Mouse (Mus musculus): Measurements from ENCODE around the gene Nkx2-1. TPM values are rescaled to one million over a fixed set of nuclear protein-coding genes. Genes with fewer than 3 reads are reported as not detected.

Nkx2-1 gene
- polyA plus RNA-seq, 1 experiment, result not detected

DNA sequence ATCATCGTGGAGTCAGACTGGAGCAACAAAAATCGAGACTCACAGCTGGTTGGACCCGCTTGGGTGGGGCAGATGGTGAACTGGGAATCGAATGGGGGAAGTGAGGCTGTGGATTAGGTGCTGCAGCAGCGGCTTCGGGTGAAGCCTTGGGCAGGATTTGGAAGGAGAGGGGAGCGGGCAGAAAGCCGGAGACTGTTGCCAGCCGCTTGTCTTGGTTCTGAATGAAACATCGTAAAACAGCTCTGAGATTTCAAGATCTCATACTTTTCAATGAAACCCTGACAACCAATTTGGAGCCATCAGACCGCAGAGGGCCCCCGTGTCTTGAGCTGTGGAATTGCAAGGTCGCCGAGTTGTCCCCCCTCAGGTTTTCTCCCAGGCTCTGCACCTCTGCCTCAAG lies 12.5 kb downstream of the Nkx2-1 start:
- no peak overlapping the region for H3K27ac ChIP-seq (ENCODE audit: insufficient read depth, low read length)

DNA sequence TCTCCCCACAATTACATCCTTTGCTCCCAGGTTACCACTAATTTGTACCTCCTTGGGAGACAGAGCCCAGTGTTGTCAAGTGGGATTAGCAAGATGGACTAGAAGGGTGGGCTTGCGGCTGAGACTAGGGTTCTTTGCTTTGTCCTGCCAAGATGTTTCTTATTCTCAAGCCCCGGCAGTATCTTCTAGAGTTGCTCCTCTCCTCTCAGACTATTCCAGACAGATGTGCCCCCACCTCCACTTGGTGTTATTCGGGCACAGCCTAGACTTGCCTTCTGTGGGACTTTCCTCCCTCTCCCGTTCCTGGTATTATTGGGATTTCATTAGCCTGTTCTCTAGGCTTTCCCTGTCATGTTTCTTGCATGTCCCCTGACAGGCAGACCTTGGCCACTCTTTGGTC lies 14.5 kb downstream of the Nkx2-1 start:
- no peak overlapping the region for H3K27ac ChIP-seq (ENCODE audit: insufficient read depth, low read length)
- no peak overlapping the region for H3K4me3 ChIP-seq (ENCODE audit: insufficient read depth, low read length)
- no peaks in the 10 kb centered on the region for H3K4me1 ChIP-seq (ENCODE audit: control insufficient read depth, insufficient read depth, low read length)
- no peak for TF ChIP-seq CTCF (IDR thresholded peaks at IDR 0.05; ENCODE audit: borderline replicate concordance, insufficient read depth, low read length)
- no peak for TF ChIP-seq POLR2A (IDR thresholded peaks at IDR 0.05; ENCODE audit: low read depth, low read length)

More for the DNA sequence above, 12.5 kb downstream of the Nkx2-1 start:
- H3K4me3 ChIP-seq (ENCODE audit: insufficient read depth, low read length), result no peak overlapping the region
- no peak for TF ChIP-seq CTCF (IDR thresholded peaks at IDR 0.05; ENCODE audit: borderline replicate concordance, insufficient read depth, low read length)
- TF ChIP-seq POLR2A (IDR thresholded peaks at IDR 0.05; ENCODE audit: low read depth, low read length), result no peak
- H3K4me1 ChIP-seq (ENCODE audit: control insufficient read depth, insufficient read depth, low read length), result no peaks in the 10 kb centered on the region

DNA sequence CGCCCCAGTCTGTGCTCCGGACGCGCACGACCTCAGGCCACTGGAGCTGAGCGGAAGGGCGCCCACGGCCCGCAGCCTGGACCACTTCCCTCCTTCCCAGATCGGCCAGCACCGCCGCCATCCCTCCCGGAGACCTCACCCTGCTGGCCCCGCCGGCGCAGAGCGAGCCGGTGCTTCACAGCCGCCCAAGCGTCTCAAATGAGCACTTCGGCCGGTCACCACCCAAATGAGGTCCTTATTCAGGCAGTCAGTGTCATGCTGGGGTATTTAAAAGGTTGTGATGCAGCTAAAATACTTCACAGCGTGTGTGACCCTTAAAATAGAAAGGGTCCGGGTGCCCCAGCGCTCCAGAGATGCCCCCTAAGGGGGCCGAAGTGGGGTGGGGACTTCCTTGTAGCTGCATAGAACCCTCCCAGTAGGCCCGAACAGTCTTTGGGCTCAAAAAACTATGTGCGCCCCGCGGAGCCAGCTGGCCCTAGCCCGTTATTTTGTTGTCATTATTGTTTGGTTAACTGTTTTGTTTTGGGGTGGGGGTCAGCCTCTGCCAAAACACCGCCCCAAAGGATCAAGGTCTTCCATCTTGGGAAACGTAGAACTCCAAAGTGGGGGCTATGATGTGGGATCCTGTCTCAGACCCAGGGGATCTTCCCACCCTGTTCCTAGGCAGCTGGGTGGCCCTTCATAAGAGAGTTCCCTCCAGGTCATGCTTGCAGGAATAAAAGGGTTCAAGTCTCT lies 15.4 kb downstream of the Nkx2-1 start:
- H3K4me1 ChIP-seq (ENCODE audit: control insufficient read depth, insufficient read depth, low read length), result no peaks in the 10 kb centered on the region
- H3K4me3 ChIP-seq (ENCODE audit: insufficient read depth, low read length), result no peak overlapping the region
- no peak overlapping the region for H3K27ac ChIP-seq (ENCODE audit: insufficient read depth, low read length)
- TF ChIP-seq POLR2A (IDR thresholded peaks at IDR 0.05; ENCODE audit: low read depth, low read length), result no peak
- no peak for TF ChIP-seq CTCF (IDR thresholded peaks at IDR 0.05; ENCODE audit: borderline replicate concordance, insufficient read depth, low read length)

DNA sequence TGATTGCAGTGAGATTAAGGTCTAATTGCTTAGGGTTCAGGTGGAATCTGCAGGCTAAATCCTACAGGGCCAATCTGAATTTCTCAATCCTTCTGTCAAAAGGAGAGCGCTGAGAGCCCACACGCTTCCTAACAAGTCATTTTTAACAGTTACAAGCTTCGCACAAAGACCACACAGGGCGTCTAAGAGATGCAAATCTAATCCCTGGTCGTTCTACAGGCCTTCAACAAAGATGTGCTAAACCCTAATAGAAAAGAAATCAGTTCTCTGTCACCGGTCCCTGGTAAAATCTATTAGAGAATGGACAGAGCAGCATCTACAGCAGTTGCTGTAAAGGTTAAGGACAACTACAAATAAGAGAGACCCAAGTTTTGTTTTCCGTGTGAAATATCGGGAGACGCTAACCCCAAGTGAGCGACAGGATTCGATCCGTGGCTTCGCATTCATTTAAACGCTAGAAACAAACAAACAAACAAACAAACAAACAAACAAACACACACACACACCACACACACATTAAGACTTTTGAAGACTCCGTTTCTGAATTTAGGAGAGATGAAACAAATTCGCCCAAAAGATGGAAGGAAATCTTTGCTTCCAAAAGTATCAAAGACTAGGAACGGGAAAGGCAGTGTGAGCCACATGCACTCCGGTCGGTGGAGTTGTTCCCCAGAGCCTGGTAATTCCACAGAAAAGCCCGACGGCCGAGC lies 16.2 kb downstream of the Nkx2-1 start:
- no peak overlapping the region for H3K4me3 ChIP-seq (ENCODE audit: insufficient read depth, low read length)
- TF ChIP-seq POLR2A (IDR thresholded peaks at IDR 0.05; ENCODE audit: low read depth, low read length), result no peak
- no peak for TF ChIP-seq CTCF (IDR thresholded peaks at IDR 0.05; ENCODE audit: borderline replicate concordance, insufficient read depth, low read length)

DNA sequence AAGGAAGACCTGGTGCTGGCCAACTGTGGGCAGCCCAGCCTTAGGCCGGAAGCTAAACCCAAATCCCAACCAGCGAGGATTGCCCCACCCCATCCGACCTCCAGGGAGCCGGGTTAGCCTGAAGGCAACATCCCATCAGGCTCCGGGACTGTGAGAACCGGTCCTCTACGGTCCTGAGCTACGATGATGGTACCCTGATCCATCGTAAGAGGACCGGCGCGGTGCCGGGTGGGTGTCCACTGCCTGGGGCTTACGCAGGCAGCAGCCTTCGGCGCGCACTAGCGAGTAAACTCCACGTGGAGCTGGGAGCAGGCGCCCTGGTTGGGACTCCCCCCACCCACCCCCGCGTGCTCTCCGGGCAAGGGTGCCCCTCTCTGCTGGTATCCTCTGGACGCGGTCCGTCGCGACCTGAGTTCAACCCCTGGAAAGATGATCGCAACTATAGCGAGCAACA lies 16.9 kb downstream of the Nkx2-1 start:
- Histone ChIP-seq H3K4me3 (ENCODE audit: insufficient read depth, low read length) (no peak overlapping the region), H3K27ac (ENCODE audit: insufficient read depth, low read length) (no peak overlapping the region), H3K4me1 (ENCODE audit: control insufficient read depth, insufficient read depth, low read length) (no peaks in the 10 kb centered on the region)
- no peak for TF ChIP-seq POLR2A (IDR thresholded peaks at IDR 0.05; ENCODE audit: low read depth, low read length)
- no peak for TF ChIP-seq CTCF (IDR thresholded peaks at IDR 0.05; ENCODE audit: borderline replicate concordance, insufficient read depth, low read length)

More for the DNA sequence above, 16.2 kb downstream of the Nkx2-1 start:
- Histone ChIP-seq H3K27ac (ENCODE audit: insufficient read depth, low read length) (no peak overlapping the region), H3K4me1 (ENCODE audit: control insufficient read depth, insufficient read depth, low read length) (no peaks in the 10 kb centered on the region)

DNA sequence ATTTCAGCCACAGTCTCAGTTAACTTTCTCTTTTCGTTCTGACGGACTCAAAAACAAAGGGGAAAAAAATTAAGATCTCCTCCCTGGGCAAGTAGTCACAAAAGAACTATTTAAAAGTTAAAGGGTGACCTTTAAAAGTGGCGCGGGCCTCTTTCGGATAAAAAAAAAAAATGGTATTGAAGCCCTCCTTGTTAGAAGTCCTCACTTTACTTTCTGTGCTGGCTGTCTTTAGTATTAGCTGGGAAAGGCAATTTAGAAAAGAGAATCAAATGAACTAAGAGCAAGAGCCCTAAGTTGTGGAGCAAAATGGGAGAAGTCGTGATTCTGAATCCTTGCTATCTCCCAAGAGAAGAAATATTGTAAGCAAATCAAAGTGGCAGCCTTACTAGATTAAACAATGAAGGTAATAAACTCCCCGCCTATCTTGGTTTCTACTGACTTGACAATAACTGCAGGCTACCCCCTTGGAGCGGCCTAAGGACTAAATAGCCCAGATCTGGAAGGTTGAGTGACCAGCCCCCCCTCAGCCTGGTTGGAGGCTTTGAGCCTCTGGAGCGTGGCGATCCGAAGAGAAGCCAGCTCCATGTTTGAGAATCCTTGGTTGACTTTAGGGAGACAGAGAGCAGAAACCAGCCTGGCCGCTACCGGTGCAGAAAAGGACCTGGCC lies 17.5 kb downstream of the Nkx2-1 start:
- no peak overlapping the region for H3K4me3 ChIP-seq (ENCODE audit: insufficient read depth, low read length)
- H3K27ac ChIP-seq (ENCODE audit: insufficient read depth, low read length), result no peak overlapping the region
- H3K4me1 ChIP-seq (ENCODE audit: control insufficient read depth, insufficient read depth, low read length), result no peaks in the 10 kb centered on the region
- TF ChIP-seq POLR2A (IDR thresholded peaks at IDR 0.05; ENCODE audit: low read depth, low read length) (no peak), CTCF (IDR thresholded peaks at IDR 0.05; ENCODE audit: borderline replicate concordance, insufficient read depth, low read length) (no peak)

DNA sequence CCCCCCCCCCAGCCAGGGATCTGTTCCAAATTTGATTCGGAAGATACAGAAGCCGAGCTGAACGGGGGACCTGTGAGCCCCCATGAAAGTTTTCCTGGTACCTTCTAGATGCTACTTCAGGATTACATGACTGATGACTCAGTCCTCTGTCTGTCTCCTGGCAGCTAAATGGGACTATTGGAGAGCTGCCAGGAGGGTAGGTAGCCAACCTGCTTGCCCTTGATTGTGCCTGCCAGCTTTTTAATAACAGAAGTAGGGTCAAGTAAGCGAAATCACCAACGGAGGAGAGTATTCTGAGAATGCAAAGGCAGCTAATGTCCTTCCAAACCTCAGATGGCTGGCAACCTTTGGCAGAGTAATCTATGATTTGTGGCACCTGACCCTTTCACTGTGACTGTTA lies 18.5 kb downstream of the Nkx2-1 start:
- Histone ChIP-seq H3K4me3 (ENCODE audit: insufficient read depth, low read length) (no peak overlapping the region), H3K4me1 (ENCODE audit: control insufficient read depth, insufficient read depth, low read length) (no peaks in the 10 kb centered on the region), H3K27ac (ENCODE audit: insufficient read depth, low read length) (no peak overlapping the region)
- no peak for TF ChIP-seq POLR2A (IDR thresholded peaks at IDR 0.05; ENCODE audit: low read depth, low read length)
- TF ChIP-seq CTCF (IDR thresholded peaks at IDR 0.05; ENCODE audit: borderline replicate concordance, insufficient read depth, low read length), result no peak

DNA sequence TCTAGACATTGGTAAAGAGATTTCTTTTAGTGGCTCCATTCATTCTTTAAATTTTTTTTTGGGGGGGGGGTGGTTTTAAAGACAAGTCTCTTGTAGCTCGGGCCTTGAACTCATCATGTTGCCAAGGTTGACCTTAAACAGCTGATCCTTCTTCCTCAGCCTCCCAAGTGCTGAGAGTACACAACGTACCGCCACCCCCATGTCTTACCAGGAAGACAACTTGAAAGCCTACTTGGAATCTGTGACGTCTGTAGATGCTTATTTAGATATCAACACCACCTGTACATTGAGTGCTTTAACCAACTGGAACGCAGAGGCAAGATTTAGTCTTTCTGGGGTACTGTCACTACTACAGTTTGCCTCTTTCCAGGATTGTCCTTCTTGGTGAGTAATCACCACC lies 21.9 kb downstream of the Nkx2-1 start:
- H3K4me3 ChIP-seq (ENCODE audit: insufficient read depth, low read length), result no peak overlapping the region
- H3K27ac ChIP-seq (ENCODE audit: insufficient read depth, low read length), result no peak overlapping the region
- TF ChIP-seq POLR2A (IDR thresholded peaks at IDR 0.05; ENCODE audit: low read depth, low read length), result no peak
- no peak for TF ChIP-seq CTCF (IDR thresholded peaks at IDR 0.05; ENCODE audit: borderline replicate concordance, insufficient read depth, low read length)
- H3K4me1 ChIP-seq (ENCODE audit: control insufficient read depth, insufficient read depth, low read length), result no peaks in the 10 kb centered on the region

DNA sequence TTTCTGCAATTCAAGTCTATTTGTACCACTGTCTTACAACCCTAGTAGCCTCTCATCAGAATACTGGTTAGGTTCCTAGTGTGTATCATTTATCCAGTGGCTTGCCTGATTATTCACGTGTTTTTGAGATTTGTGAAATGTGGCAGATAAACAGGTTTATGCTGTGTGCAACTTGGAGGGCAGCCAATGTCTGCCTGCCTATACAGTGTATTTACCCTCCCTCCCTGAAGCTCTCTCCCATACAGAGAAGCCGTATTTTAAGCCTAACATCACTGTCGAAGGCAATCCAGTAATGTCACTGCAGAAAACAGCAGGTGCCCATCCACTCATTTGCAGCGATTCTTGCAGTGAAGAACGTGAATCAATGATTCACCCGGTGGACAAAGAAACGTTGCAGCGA lies 28.3 kb downstream of the Nkx2-1 start:
- no peak for TF ChIP-seq POLR2A (IDR thresholded peaks at IDR 0.05; ENCODE audit: low read depth, low read length)
- TF ChIP-seq CTCF (IDR thresholded peaks at IDR 0.05; ENCODE audit: borderline replicate concordance, insufficient read depth, low read length), result no peak
- H3K4me3 ChIP-seq (ENCODE audit: insufficient read depth, low read length), result no peak overlapping the region
- H3K27ac ChIP-seq (ENCODE audit: insufficient read depth, low read length), result no peak overlapping the region
- no peaks in the 10 kb centered on the region for H3K4me1 ChIP-seq (ENCODE audit: control insufficient read depth, insufficient read depth, low read length)

DNA sequence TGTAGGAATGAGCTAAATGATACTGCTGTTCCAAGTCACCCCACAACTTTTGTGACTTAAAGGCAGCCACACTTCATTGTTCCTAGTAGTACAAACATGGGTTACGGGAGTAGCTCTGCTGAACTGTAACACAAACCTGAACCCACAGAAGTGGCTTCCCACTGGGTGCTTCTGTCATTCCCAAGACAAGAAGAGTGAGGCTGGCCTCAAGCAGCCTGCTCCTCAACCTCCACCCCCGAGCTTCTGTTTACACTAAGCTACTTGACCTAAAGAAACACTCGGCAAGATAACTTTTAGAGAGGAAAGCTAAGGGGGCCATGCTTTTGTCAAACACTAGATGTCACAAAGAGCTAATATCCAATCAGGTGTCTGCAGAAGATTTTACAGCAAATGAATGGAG lies 49.7 kb downstream of the Nkx2-1 start:
- Histone ChIP-seq H3K4me3 (ENCODE audit: insufficient read depth, low read length) (no peak overlapping the region), H3K4me1 (ENCODE audit: control insufficient read depth, insufficient read depth, low read length) (no peaks in the 10 kb centered on the region), H3K27ac (ENCODE audit: insufficient read depth, low read length) (no peak overlapping the region)
- TF ChIP-seq POLR2A (IDR thresholded peaks at IDR 0.05; ENCODE audit: low read depth, low read length) (no peak), CTCF (IDR thresholded peaks at IDR 0.05; ENCODE audit: borderline replicate concordance, insufficient read depth, low read length) (no peak)

All from embryonic fibroblast, embryonic 13.5 days (primary cell).